In the genomic region with DNA sequence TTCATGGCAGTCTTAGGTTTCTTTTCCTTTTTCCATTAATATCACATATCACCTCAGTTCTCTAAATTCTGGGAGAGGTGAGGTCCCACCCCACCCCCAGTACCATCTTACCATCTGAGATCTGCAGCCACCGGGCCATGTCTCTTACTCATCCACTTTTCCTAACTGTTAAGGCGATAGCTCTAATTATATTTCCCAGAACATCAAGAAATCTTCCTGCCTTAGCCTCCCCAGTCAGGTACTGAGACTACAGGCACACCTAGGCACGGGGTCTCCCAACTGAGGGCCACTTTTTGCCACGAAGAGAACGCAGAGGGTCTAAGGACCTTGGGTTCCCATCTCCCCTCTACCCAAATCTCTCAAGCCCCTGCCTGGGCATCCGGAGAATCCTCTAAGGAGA, we compare ENCODE assay signal across 8 mouse cellular contexts. TPM values are rescaled to one million over a fixed set of nuclear protein-coding genes. Genes with fewer than 3 reads are reported as not detected.
DNase-seq lines count a peak whose midpoint lies in the region; ATAC-seq and TF ChIP-seq lines count a peak whose summit lies in the region.

No protein-coding gene starts in this region.

- intact Hi-C loops in gastrocnemius, postnatal 14 days (cut with DNase I; ENCODE audit: low total_unique reads), result no loop called here
- intact Hi-C loops in gastrocnemius, adult 2 months (cut with DNase I), result no loop called here

- DNase-seq in lung, postnatal 14 days, result no peak
- DNase-seq in gastrocnemius, postnatal 14 days, result no peak
- DNase-seq in urinary bladder, postnatal 36 days (ENCODE audit: low spot score in 2 of 2), result no peak
- no peak for DNase-seq in gastrocnemius, adult 2 months

- peak overlapping the region; percentile 84 for H3K4me2 ChIP-seq in lung, embryonic 16.5 days (ENCODE audit: low read depth, low read length)
- peak overlapping the region; percentile 76 for H3K4me2 ChIP-seq in forebrain, embryonic 12.5 days
- peak overlapping the region; percentile 87; the same call in 1 of the 2 replicates for H3K4me2 ChIP-seq in limb, embryonic 15.5 days
- peak overlapping the region; percentile 90 for H3K4me2 ChIP-seq in neural tube, embryonic 14.5 days (ENCODE audit: low read depth, low read length)

- H3K4me1 ChIP-seq in lung, embryonic 16.5 days (replicated peaks; ENCODE audit: control insufficient read depth, insufficient read depth, low read length), result peaks cover 14% of the 10 kb centered on the region
- H3K4me1 ChIP-seq in forebrain, embryonic 12.5 days, result peaks cover 10% of the 10 kb centered on the region
- peaks cover 11% of the 10 kb centered on the region for H3K4me1 ChIP-seq in limb, embryonic 15.5 days
- no peaks in the 10 kb centered on the region for H3K4me1 ChIP-seq in neural tube, embryonic 14.5 days (ENCODE audit: control insufficient read depth, insufficient read depth, low read length)

- peak overlapping the region; percentile 37; the same call in 1 of the 2 replicates for H3K4me3 ChIP-seq in lung, embryonic 16.5 days (ENCODE audit: low read length)
- H3K4me3 ChIP-seq in forebrain, embryonic 12.5 days (replicated peaks), result peak overlapping the region; percentile 35
- no peak overlapping the region for H3K4me3 ChIP-seq in limb, embryonic 15.5 days
- no peak overlapping the region for H3K4me3 ChIP-seq in neural tube, embryonic 14.5 days (ENCODE audit: low read depth, low read length)
- H3K4me3 ChIP-seq in gastrocnemius, adult 2 months, result no peak overlapping the region

- H3K9me3 ChIP-seq in lung, embryonic 16.5 days (ENCODE audit: control insufficient read depth, low read length), result no peaks in the 10 kb centered on the region
- H3K9me3 ChIP-seq in forebrain, embryonic 12.5 days, result no peaks in the 10 kb centered on the region
- no peaks in the 10 kb centered on the region for H3K9me3 ChIP-seq in limb, embryonic 15.5 days
- no peaks in the 10 kb centered on the region for H3K9me3 ChIP-seq in neural tube, embryonic 14.5 days (ENCODE audit: control insufficient read depth, low read length)

- H3K36me3 ChIP-seq in lung, embryonic 16.5 days (ENCODE audit: control insufficient read depth, insufficient read depth, low read length), result no peaks in the 10 kb centered on the region; the same call in 1 of the 2 replicates
- H3K36me3 ChIP-seq in forebrain, embryonic 12.5 days (replicated peaks), result no peaks in the 10 kb centered on the region; the same call in 1 of the 2 replicates
- no peaks in the 10 kb centered on the region; the same call in 1 of the 2 replicates for H3K36me3 ChIP-seq in limb, embryonic 15.5 days
- H3K36me3 ChIP-seq in neural tube, embryonic 14.5 days (ENCODE audit: control insufficient read depth, insufficient read depth, low read length), result no peaks in the 10 kb centered on the region

- no peak overlapping the region for H3K27ac ChIP-seq in lung, embryonic 16.5 days (ENCODE audit: low read length)
- no peak overlapping the region for H3K27ac ChIP-seq in forebrain, embryonic 12.5 days
- H3K27ac ChIP-seq in limb, embryonic 15.5 days, result no peak overlapping the region
- no peak overlapping the region for H3K27ac ChIP-seq in neural tube, embryonic 14.5 days (ENCODE audit: low read depth, low read length)
- H3K27ac ChIP-seq in gastrocnemius, adult 2 months, result no peak overlapping the region

- no peaks in the 10 kb centered on the region; the same call in 1 of the 2 replicates for H3K27me3 ChIP-seq in lung, embryonic 16.5 days (ENCODE audit: control insufficient read depth, insufficient read depth, low read depth, low read length)
- H3K27me3 ChIP-seq in forebrain, embryonic 12.5 days, result peaks cover 14% of the 10 kb centered on the region
- peaks cover 3% of the 10 kb centered on the region; the same call in 1 of the 2 replicates for H3K27me3 ChIP-seq in limb, embryonic 15.5 days
- H3K27me3 ChIP-seq in neural tube, embryonic 14.5 days (ENCODE audit: control insufficient read depth, insufficient read depth, low read length), result no peaks in the 10 kb centered on the region

- no peak for ATAC-seq in lung, embryonic 16.5 days (ENCODE audit: low read depth)
- ATAC-seq in forebrain, embryonic 12.5 days (ENCODE audit: low FRiP score), result no peak
- no peak for ATAC-seq in limb, embryonic 15.5 days (ENCODE audit: insufficient number of reproducible peaks, low FRiP score, low TSS enrichment, low read depth)
- ATAC-seq in neural tube, embryonic 14.5 days (ENCODE audit: low read depth), result no peak

- 70% methylated on average over 6 of the region's 6 CpGs for WGBS in lung, embryonic 16.5 days
- WGBS in forebrain, embryonic 12.5 days, result 85% methylated on average over 6 of the region's 6 CpGs
- 73% methylated on average over 6 of the region's 6 CpGs for WGBS in limb, embryonic 15.5 days
- 85% methylated on average over 6 of the region's 6 CpGs for WGBS in neural tube, embryonic 14.5 days

- H3K9ac ChIP-seq in lung, embryonic 16.5 days (ENCODE audit: low read length), result peak overlapping the region; percentile 58; the same call in 1 of the 2 replicates
- H3K9ac ChIP-seq in forebrain, embryonic 12.5 days, result 0 out of 2 replicates have a peak overlapping the region, but pooled peaks have one; percentile 49
- no peak overlapping the region for H3K9ac ChIP-seq in limb, embryonic 15.5 days
- peak overlapping the region; percentile 43; the same call in 1 of the 2 replicates for H3K9ac ChIP-seq in neural tube, embryonic 14.5 days (replicated peaks; ENCODE audit: low read depth, low read length)

- no peak for TF ChIP-seq CTCF in gastrocnemius, adult 2 months (IDR thresholded peaks at IDR 0.05)

RNA-seq across cellular contexts. Expression of a gene that starts 0.6 kb away (rescaled TPM):
- polyA plus RNA-seq in lung, embryonic 16.5 days (2015; fragmentation: Nextera tagmentation; extraction: Ambion mirVana), result 1.8 and 2.3 TPM in 2 replicates
- polyA plus RNA-seq in forebrain, embryonic 12.5 days (2016; fragmentation: Nextera tagmentation; extraction: Ambion mirVana), result 2.0 and 2.5 TPM in 2 replicates
- 0.94 and 1.1 TPM in 2 replicates for polyA plus RNA-seq in limb, embryonic 15.5 days (2015; fragmentation: Nextera tagmentation; extraction: Ambion mirVana)
- 2.3 and 2.6 TPM in 2 replicates for polyA plus RNA-seq in neural tube, embryonic 14.5 days (2014; fragmentation: Nextera tagmentation; extraction: Ambion mirVana)
- total RNA-seq in gastrocnemius, postnatal 14 days (2021), result under 1 TPM; 0.38 to 0.45 TPM
- under 1 TPM; 0.33 to 0.46 TPM for total RNA-seq in gastrocnemius, adult 2 months (2021)

RNA-seq across cellular contexts. Expression of a gene that starts 30.4 kb away (rescaled TPM):
- 15.5 and 16.1 TPM in 2 replicates for polyA plus RNA-seq in lung, embryonic 16.5 days (2015; fragmentation: Nextera tagmentation; extraction: Ambion mirVana)
- 19.0 and 20.5 TPM in 2 replicates for polyA plus RNA-seq in forebrain, embryonic 12.5 days (2016; fragmentation: Nextera tagmentation; extraction: Ambion mirVana)
- polyA plus RNA-seq in limb, embryonic 15.5 days (2015; fragmentation: Nextera tagmentation; extraction: Ambion mirVana), result 13.2 and 17.6 TPM in 2 replicates
- polyA plus RNA-seq in neural tube, embryonic 14.5 days (2014; fragmentation: Nextera tagmentation; extraction: Ambion mirVana), result 13.0 and 13.6 TPM in 2 replicates
- 1 to 10 TPM; 4.6 to 5.0 TPM for total RNA-seq in gastrocnemius, postnatal 14 days (2021)
- total RNA-seq in gastrocnemius, adult 2 months (2021), result 1 to 10 TPM; 5.5 to 7.6 TPM

RNA-seq across cellular contexts. Expression of a gene that starts 32.1 kb away (rescaled TPM):
- 8.8 and 9.3 TPM in 2 replicates for polyA plus RNA-seq in lung, embryonic 16.5 days (2015; fragmentation: Nextera tagmentation; extraction: Ambion mirVana)
- polyA plus RNA-seq in forebrain, embryonic 12.5 days (2016; fragmentation: Nextera tagmentation; extraction: Ambion mirVana), result 6.6 and 6.9 TPM in 2 replicates
- 14.0 and 15.2 TPM in 2 replicates for polyA plus RNA-seq in limb, embryonic 15.5 days (2015; fragmentation: Nextera tagmentation; extraction: Ambion mirVana)
- polyA plus RNA-seq in neural tube, embryonic 14.5 days (2014; fragmentation: Nextera tagmentation; extraction: Ambion mirVana), result 55.8 and 103 TPM in 2 replicates
- 1 to 10 TPM; 1.0 to 1.7 TPM for total RNA-seq in gastrocnemius, postnatal 14 days (2021)
- total RNA-seq in gastrocnemius, adult 2 months (2021), result under 1 TPM; 0.64 to 0.84 TPM

RNA-seq across cellular contexts. Expression of a gene that starts 34.0 kb away (rescaled TPM):
- polyA plus RNA-seq in lung, embryonic 16.5 days (2015; fragmentation: Nextera tagmentation; extraction: Ambion mirVana), result 24.7 and 25.4 TPM in 2 replicates
- 38.3 and 43.3 TPM in 2 replicates for polyA plus RNA-seq in forebrain, embryonic 12.5 days (2016; fragmentation: Nextera tagmentation; extraction: Ambion mirVana)
- polyA plus RNA-seq in limb, embryonic 15.5 days (2015; fragmentation: Nextera tagmentation; extraction: Ambion mirVana), result 24.6 and 25.6 TPM in 2 replicates
- 45.7 and 47.3 TPM in 2 replicates for polyA plus RNA-seq in neural tube, embryonic 14.5 days (2014; fragmentation: Nextera tagmentation; extraction: Ambion mirVana)
- 10 to 100 TPM; 50.4 to 52.4 TPM for total RNA-seq in gastrocnemius, postnatal 14 days (2021)
- total RNA-seq in gastrocnemius, adult 2 months (2021), result 100 to 1,000 TPM; 128 to 133 TPM

RNA-seq across cellular contexts. Expression of a gene that starts 43.6 kb away (rescaled TPM):
- polyA plus RNA-seq in lung, embryonic 16.5 days (2015; fragmentation: Nextera tagmentation; extraction: Ambion mirVana), result 7.7 and 8.4 TPM in 2 replicates
- 24.0 and 24.9 TPM in 2 replicates for polyA plus RNA-seq in forebrain, embryonic 12.5 days (2016; fragmentation: Nextera tagmentation; extraction: Ambion mirVana)
- polyA plus RNA-seq in limb, embryonic 15.5 days (2015; fragmentation: Nextera tagmentation; extraction: Ambion mirVana), result 6.8 and 9.6 TPM in 2 replicates
- 20.4 and 24.2 TPM in 2 replicates for polyA plus RNA-seq in neural tube, embryonic 14.5 days (2014; fragmentation: Nextera tagmentation; extraction: Ambion mirVana)
- 10 to 100 TPM; 17.6 to 18.0 TPM for total RNA-seq in gastrocnemius, postnatal 14 days (2021)
- total RNA-seq in gastrocnemius, adult 2 months (2021), result 10 to 100 TPM; 15.0 to 16.6 TPM

Comparison
In these comparisons a context has a peak if more than half of its experiments do, and no peak if none do; other contexts are left out.
1. H3K4me3 ChIP-seq: peak in lung, embryonic 16.5 days (single experiment) and forebrain, embryonic 12.5 days (single experiment); none in limb, embryonic 15.5 days (single experiment), neural tube, embryonic 14.5 days (single experiment) and gastrocnemius, adult 2 months (single experiment).
2. Peak in every context shown above with its lines, with median percentiles within 50 percentile points of each other: H3K4me2 ChIP-seq.